Mouse (Mus musculus) lung, adult 2 months (tissue): Measurements from ENCODE around the gene Adamtsl3.
"Not testable (repeated sequence)": the region's sequence is repeated elsewhere in the genome, so short reads cannot be mapped to it uniquely, and the experiment has no call there.

Source experiments
- CTCF ChIP-seq: fragments of 200-500 bp; IDR thresholded peaks from 2 replicates; pipeline ENCODE4 v1.5.1; 2011; ENCODE audit warnings: mild to moderate bottlenecking, low read length, control low read depth; ENCODE audit not compliant: insufficient read depth
- POLR2A ChIP-seq: fragments of 200-500 bp; IDR thresholded peaks from 2 replicates; pipeline ENCODE4 v1.6.1; 2011; ENCODE audit warnings: low read depth, mild to moderate bottlenecking, control low read depth, low read length, borderline replicate concordance; ENCODE audit errors: extremely low read depth

GRCm38 (mm10) chr7:82420329-82421052, 85.0 kb downstream of the Adamtsl3 start:
- TF ChIP-seq POLR2A, CTCF: not testable (repeated sequence)
